Mouse (Mus musculus) Patski (cell line): ENCODE data around the gene Jakmip3. TPM values are rescaled to one million over a fixed set of nuclear protein-coding genes. Genes with fewer than 3 reads are reported as not detected.

Experiments
- ATAC-seq: fragments of 100-300 bp; one replicate; pipeline ENCODE4 v1.8.0; 2021
- CTCF ChIA-PET: fragments of 350-600 bp; sonication (Branson Sonifier 250); formaldehyde crosslinking; loops from one replicate; lab custom pipeline; 2022; ENCODE audit warnings: inconsistent platforms; lab: Charles Lee
- POLR2A ChIA-PET: fragments of 350-600 bp; sonication (Branson Sonifier 250); formaldehyde crosslinking; loops from one replicate; lab custom pipeline; 2022; ENCODE audit warnings: antibody characterized with exemption, inconsistent platforms; lab: Charles Lee
- DNase-seq: peaks from one replicate; pipeline ENCODE4 v3.0.0-alpha.2; 2011; ENCODE audit warnings: low read depth, low spot score
- H3K27me3 ChIP-seq: fragments of 371-371 bp; one replicate; pipeline ENCODE4 v1.5.1; 2021
- CTCF ChIP-seq: fragments of 100-300 bp; IDR thresholded peaks from one replicate; pipeline ENCODE4 v1.5.1; 2021
- in situ Hi-C: fragments of 300-500 bp; cut with MboI; formaldehyde crosslinking; loops from 3 replicates; pipeline ENCODE4 v1.11.1; 2018; ENCODE audit warnings: low pct_unique_long_range_greater_than_20kb, mixed read lengths
- polyA plus RNA-seq: library from polyadenylated mRNA; unstranded; gene quantifications from one replicate; pipeline ENCODE4 v1.2.3, GENCODE M21; 2021

The Jakmip3 gene
- polyA plus RNA-seq, 1 experiment from 2014 or later: not detected

GRCm38 (mm10) chr7:139095282-139095681, 154.8 kb downstream of the Jakmip3 start:
- POLR2A ChIA-PET: no interaction called here
- TF ChIP-seq CTCF: no peak
- ATAC-seq: no peak
- in situ Hi-C loops: no loop called here
- H3K27me3 ChIP-seq: peaks cover 24% of the 10 kb centered on the region
- CTCF ChIA-PET: interaction anchor here (1.1 kb wide), 1 partner anchor 25 kb away, joined by 3 read pairs; no protein-coding TSS in a partner anchor
- no peak for DNase-seq

GRCm38 (mm10) chr7:139096399-139096798, 155.9 kb downstream of the Jakmip3 start:
- DNase-seq (no peak), ATAC-seq (no peak)
- TF ChIP-seq CTCF: no peak
- in situ Hi-C loops: no loop called here
- peaks cover 20% of the 10 kb centered on the region for H3K27me3 ChIP-seq
- ChIA-PET POLR2A (no interaction called here), CTCF (interaction anchor here (1.1 kb wide), 1 partner anchor 26 kb away, joined by 3 read pairs; no protein-coding TSS in a partner anchor)

GRCm38 (mm10) chr7:139100531-139101095, 160.1 kb downstream of the Jakmip3 start:
- ChIA-PET POLR2A (no interaction called here), CTCF (interaction anchor here (1.9 kb wide), 1 partner anchor 19 kb away, joined by 7 read pairs; no protein-coding TSS in a partner anchor)
- no peak for TF ChIP-seq CTCF
- ATAC-seq (no peak), DNase-seq (no peak)
- in situ Hi-C loops: no loop called here
- peaks cover 16% of the 10 kb centered on the region for H3K27me3 ChIP-seq

GRCm38 (mm10) chr7:139101286-139101804, 160.8 kb downstream of the Jakmip3 start:
- POLR2A ChIA-PET: interaction anchor here (0.6 kb wide), 1 partner anchor 306 kb away, joined by 3 read pairs; no protein-coding TSS in a partner anchor
- ATAC-seq: no peak
- no peak for TF ChIP-seq CTCF
- peaks cover 11% of the 10 kb centered on the region for H3K27me3 ChIP-seq
- in situ Hi-C loops: no loop called here
- DNase-seq: no peak
- CTCF ChIA-PET: interaction anchor here (1.9 kb wide), 1 partner anchor 18 kb away, joined by 7 read pairs; no protein-coding TSS in a partner anchor

GRCm38 (mm10) chr7:139101826-139102225, 161.3 kb downstream of the Jakmip3 start:
- TF ChIP-seq CTCF: no peak
- no peak for DNase-seq
- ChIA-PET CTCF (interaction anchor here (1.9 kb wide), 1 partner anchor 18 kb away, joined by 7 read pairs; no protein-coding TSS in a partner anchor), POLR2A (interaction anchor here (0.6 kb wide), 1 partner anchor 305 kb away, joined by 3 read pairs; no protein-coding TSS in a partner anchor)
- H3K27me3 ChIP-seq: peaks cover 7% of the 10 kb centered on the region
- in situ Hi-C loops: no loop called here
- no peak for ATAC-seq

- ATAC-seq: no peak
- CTCF ChIA-PET: no interaction called here
- DNase-seq: no peak
Measured at GRCm38 (mm10) chr7:139103960-139104381, 163.4 kb downstream of the Jakmip3 start.

GRCm38 (mm10) chr7:139105076-139105475, 164.5 kb downstream of the Jakmip3 start:
- in situ Hi-C loops: no loop called here
- POLR2A ChIA-PET: interaction anchor here (0.6 kb wide), 1 partner anchor 235 kb away, joined by 4 read pairs; no protein-coding TSS in a partner anchor
- CTCF ChIA-PET: interaction anchor here (0.9 to 1.4 kb wide), 2 partner anchors 14 to 87 kb away, joined by 3 read pairs; no protein-coding TSS in a partner anchor
- no peak for TF ChIP-seq CTCF
- ATAC-seq (no peak), DNase-seq (no peak)
- peaks cover 7% of the 10 kb centered on the region for H3K27me3 ChIP-seq

More at GRCm38 (mm10) chr7:139103960-139104381, 163.4 kb downstream of the Jakmip3 start:
- no peak for TF ChIP-seq CTCF
- peaks cover 7% of the 10 kb centered on the region for H3K27me3 ChIP-seq
- in situ Hi-C loops: no loop called here
- POLR2A ChIA-PET: no interaction called here

GRCm38 (mm10) chr7:139105705-139106104, 165.2 kb downstream of the Jakmip3 start:
- TF ChIP-seq CTCF: no peak
- ATAC-seq: no peak
- POLR2A ChIA-PET: no interaction called here
- in situ Hi-C loops: no loop called here
- peaks cover 7% of the 10 kb centered on the region for H3K27me3 ChIP-seq
- CTCF ChIA-PET: interaction anchor here (0.9 to 1.4 kb wide), 3 partner anchors 13 to 86 kb away, joined by 3 read pairs; no protein-coding TSS in a partner anchor
- no peak for DNase-seq

- no peak for ATAC-seq
- ChIA-PET CTCF (interaction anchor here (1.0 kb wide), 1 partner anchor 11 kb away, joined by 3 read pairs; no protein-coding TSS in a partner anchor), POLR2A (no interaction called here)
- no peak for DNase-seq
- TF ChIP-seq CTCF: no peak
- in situ Hi-C loops: no loop called here
- H3K27me3 ChIP-seq: no peaks in the 10 kb centered on the region
Measured at GRCm38 (mm10) chr7:139107908-139108650, 167.5 kb downstream of the Jakmip3 start.

GRCm38 (mm10) chr7:139119152-139119774, 178.7 kb downstream of the Jakmip3 start:
- ChIA-PET CTCF (interaction anchor here (0.7 to 3.1 kb wide), 17 partner anchors 8 to 365 kb away, joined by 3 to 15 read pairs (median 3); no protein-coding TSS in a partner anchor), POLR2A (interaction anchor here (0.8 kb wide), 1 partner anchor 83 kb away, joined by 3 read pairs; no protein-coding TSS in a partner anchor)
- no peaks in the 10 kb centered on the region for H3K27me3 ChIP-seq
- ATAC-seq (peak; percentile 57), DNase-seq (no peak)
- TF ChIP-seq CTCF: peak; percentile 90
- in situ Hi-C loops: no loop called here
